Mouse (Mus musculus) layer of hippocampus, adult 18-20 months (tissue): ENCODE results near the gene Armc2. TPM values are rescaled to one million over a fixed set of nuclear protein-coding genes. Genes with fewer than 3 reads are reported as not detected.

Experiments used
- DNase-seq, 2 experiments: peaks; one replicate each; pipeline ENCODE4 v3.0.0; 2022; ENCODE audit warnings: low spot score in 2 of 2
- total RNA-seq, 2 experiments: library from RNA; stranded (reverse); gene quantifications; 2 replicates each; pipeline ENCODE4 v1.2.3; 2021

The Armc2 gene
- total RNA-seq, 2 experiments from 2014 or later: 10.4 to 10.6 TPM

DNA sequence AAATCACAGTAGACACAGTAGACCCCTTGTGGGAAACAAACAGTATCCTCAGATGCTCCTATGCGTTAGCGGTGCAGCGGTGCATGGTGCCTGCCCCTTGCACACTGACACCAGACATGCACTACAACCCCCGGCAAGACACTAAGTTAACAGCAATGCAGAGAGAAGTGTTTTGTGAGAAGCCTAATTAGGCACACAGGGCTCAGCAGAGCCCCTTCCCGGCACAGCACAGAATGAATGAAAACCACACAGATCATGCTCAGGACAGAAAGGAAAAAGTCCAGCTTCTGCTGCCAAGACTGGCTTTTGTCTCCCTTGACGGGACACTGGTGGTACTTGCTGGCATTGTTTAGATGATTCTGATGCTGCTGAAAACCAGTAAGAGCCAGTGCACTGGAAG is 109.3 kb downstream of the Armc2 start:
- no peak for DNase-seq

DNA sequence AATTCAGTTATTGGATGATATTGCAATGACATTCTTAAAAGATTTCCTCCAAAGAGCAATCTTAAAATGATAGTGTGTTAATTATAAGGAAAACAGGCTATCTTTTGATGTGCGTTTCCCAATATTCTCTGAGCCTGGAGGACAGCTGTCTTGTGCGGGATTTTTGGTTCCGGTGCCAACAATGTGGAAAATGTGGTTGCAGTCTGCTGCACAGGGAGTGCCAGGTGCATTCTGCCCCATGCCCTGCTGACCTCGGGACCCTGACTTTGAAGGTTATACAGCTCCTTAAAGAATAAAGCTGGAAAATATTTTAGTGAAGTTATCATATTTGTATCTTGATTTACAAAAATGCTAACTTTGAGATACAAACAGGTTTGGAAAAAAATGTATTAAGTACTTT is 110.3 kb downstream of the Armc2 start:
- DNase-seq: no peak

DNA sequence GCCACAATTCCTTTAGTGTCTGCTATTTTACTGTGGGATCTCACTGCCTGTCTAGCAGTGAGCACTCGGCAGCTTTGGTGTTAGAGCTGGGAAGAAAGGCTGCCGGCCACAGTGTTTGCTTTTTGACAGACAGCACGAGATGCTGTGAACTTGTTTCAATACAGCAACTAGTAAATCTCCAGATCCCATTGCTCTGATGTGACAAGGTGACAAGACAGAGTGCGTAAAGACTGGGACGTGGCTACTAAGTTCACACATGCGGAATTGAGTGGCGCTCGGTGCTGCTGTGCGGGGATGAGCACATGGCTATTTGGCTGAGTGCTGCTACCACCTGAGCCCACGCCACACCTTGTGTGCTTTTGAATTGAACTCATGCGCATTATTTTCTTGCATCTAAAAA is 110.8 kb downstream of the Armc2 start:
- no peak for DNase-seq

DNA sequence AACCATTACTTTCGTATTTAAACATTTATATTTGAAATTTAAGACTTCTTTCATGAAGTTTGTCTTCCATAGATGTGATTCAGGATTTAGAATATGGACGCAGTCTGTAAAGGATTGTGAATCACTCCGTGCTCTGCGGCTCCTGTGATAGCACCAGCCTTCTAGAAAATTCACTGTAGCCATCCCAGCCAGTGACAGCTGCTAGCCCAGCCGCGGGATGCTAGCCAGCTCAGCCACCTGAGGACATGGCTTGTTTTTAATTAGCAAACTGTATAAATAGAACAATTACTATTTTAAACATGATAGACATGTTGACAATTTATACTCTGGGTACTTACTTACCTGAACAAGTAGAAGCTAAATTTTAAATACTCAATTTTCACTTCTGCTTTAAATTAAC is 116.4 kb downstream of the Armc2 start:
- DNase-seq: no peak

DNA sequence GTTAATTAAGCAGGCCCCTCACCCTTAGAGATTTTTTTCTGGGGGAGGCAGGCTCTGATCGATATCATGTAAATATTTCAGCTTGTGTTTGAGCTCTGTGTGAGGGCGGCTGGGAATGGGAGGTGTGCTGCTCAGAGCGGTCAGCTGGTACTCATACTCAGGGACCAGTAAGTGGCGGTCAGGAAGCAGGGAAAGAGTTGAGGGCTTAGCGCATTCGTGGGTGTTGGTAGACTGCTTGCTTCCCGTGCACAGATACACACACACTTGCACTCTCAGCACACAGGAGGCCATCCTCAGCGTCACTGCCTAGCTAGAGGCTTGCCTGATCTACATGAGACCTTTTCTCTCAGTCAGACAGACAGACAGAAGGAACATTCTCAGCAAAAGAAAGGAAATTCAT is 116.8 kb downstream of the Armc2 start:
- no peak for DNase-seq

DNA sequence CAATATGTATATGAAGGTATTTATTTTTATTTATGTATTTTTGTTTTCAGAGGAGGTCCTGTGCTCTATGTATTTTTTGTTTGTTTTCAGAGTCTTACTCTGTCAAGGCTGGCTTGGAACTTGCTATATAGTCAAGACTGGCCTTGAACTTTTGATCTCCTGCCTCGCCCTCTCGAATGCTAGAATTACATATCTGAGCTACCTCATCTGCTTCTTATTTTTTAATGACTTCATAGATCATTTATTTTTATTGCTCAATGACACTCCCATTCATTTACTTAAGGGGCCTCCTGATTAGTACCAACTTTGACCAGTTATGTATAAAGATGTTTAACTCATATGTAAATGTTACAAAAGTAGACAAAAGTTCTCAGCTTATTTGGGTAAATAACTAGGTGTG is 121.4 kb downstream of the Armc2 start:
- DNase-seq: no peak

DNA sequence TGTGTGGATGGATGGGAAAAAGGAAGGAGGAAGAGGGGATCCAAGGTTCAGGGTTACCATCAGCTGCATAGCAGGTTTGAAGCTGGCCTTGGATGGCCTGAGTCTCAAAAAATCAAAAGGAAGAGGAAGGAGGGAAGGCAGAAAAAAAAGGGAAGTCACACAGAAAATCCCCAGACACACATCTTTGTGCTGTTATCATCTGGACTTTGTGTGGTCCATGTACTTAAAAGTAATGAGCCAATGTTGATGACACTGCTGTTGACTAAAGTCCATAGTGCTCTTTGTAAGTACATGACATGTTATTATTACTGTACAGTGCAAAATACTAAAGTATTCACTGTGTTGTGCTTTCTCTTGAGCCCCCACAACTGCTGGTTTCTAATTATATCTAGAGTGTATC is 121.8 kb downstream of the Armc2 start:
- DNase-seq: no peak

DNA sequence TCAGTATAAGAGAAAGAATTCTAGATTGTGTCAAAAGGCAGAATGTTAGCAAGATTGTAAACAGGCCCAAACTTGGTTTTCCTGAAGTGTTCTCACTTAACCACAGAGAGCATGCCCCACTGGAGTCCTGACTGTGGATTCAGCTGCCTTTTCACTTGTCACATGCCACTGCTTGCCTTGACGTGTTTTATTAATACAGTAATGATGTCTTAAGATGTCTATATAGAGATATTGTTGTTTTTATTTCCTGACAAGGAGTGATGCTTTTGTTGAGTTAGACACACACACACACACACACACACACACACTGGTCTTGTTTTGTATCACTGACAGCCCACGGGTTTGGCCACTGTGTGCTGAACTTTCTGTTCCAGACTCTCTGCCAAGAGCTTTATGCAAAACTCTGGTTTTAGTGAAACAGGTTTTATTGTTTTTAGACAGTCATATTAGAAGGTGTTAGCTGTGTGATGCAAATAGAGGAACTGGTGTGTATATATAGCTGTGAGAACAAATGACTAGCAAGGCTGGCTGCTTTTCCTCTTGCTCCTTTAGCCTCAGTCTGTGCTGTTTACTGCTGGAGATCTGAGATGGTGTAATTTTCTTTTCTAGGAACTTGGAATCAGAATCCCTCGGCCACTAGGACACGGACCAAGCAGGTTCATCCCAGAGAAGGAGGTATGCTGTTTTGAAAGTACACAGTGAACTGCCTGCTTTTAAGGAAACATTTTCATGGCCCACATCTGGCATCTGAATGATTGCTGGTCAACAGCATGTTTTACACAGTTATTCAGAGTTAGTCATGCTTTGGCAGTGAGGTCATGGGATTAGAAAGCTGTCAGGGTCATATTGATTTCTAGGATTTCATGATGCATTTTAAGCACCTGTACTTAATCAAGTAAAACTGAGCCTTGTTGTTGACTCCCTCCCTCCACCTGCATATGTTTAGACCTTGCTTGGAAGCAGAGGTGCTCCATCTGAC is 124.5 kb downstream of the Armc2 start:
- DNase-seq: peak in 1 of 2 experiments; percentile 65

DNA sequence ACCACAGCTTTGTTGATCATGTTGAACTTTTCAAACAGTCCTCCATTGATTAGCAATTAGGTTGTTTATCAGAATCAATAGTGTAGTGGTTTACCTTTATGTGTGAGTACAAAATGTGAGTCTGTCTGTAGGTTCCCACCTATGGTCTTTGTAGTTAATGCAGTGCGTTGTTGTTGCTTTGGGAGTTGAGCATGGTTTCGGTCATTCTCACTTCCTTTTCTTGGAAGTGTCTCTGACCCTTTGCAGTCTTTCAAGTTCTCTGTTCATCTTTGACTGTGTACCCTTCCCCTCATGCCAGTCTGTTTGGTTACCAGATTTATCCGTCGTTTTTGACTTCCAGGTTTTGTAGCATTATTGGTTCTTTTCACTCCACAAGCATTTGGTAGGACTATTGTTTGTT is 126.9 kb downstream of the Armc2 start:
- no peak for DNase-seq

DNA sequence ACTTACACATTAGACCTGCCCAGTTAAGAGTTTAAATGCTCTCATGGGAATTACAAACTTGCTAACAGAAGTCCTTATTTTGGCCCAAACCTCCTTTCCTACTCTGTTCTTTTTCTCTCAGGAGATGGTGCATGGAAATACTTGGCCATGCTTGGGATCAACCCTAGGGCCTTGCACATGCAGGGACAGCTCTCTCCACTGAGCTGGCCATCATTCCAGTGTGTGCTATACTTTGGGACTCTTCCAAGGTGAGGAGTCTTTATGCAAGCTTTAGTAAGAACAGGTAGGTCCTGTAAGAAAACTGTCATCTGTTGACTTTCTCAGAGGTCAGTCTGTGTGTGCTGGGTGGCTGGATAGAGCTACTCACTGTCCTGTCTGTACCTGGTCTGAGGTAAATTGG is 127.7 kb downstream of the Armc2 start:
- no peak for DNase-seq

DNA sequence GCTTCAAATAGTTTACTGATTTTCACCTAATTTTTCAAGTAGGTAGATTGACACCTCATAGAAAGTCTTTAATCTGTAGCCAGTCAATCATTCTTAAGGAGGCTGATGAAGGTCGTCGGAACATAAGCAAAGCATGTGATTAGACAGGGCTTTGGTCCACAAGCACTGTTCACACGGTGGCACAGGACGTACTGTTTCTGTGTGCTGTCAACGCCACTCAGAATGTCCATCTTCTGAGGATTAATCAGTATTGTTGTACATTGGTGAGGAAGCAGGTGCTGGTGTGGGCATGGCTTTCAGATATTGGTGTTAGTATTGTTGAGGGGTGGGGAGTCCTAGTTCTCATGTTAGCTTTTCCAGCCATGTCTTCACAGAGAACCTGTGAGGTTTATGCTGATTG is 128.7 kb downstream of the Armc2 start:
- DNase-seq: no peak

DNA sequence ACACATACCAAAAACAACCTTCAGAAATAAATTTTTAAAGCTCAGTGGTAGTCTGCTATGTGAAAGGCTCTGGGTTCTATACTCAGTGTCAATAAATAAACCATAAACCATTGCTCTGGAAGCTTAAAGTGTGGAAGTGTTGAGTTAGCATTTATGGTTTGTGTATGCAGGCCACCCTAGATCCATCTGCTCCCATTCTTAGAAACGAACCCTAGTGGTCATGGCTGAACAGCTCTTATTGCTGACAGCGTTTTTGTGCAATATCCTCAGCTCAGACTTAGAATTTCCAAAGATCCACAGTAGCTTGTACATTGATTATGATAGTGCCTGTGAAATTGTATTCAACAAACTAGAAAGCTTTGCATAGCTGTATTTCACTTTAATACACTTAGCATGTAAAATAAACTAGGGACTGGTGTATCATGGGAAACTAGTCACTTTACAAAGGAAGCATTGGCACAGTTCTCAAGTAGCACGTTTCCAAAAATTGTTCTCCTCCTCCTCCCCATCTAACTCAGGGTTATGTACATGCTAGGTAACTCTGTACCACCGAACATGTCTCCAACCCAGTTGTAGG is 129.8 kb downstream of the Armc2 start:
- no peak for DNase-seq

DNA sequence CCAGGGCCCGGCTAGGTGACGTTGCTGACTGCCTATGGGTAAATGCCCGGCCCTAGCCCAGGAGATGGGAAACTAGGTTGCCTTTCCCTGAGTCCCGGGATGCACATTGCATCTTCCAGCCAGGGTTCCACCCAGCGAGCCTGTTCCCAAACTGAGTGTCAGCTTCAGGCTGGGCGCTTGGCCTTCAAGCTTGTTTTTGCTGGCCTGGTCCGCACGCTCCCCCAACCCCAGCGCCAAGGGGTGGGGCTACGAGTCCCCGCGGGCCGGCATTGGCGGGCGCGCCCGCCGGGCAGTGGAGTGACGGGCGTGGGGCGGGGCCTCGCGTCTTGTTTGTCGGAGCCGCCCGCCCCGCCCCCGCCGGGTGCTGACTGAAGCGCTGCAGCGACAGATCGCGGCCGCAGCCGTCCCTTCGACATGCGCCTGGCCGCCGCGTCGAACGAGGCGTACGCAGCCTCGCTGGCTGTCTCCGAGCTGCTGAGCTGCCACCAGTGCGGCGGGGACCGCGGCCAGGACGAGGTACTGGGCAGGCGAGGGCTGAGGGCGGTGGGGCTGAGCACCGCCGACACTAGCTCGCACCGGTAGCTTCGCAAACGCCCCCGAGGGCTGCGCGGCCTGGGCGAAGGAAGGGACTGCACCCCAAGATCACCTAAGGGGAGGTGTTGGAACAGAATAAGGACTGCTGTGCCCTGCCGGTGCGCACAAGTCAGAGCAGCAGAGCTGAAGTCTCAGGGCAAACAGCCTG is 131.0 kb downstream of the Armc2 start:
- peak; percentile 87 to 95 for DNase-seq

DNA sequence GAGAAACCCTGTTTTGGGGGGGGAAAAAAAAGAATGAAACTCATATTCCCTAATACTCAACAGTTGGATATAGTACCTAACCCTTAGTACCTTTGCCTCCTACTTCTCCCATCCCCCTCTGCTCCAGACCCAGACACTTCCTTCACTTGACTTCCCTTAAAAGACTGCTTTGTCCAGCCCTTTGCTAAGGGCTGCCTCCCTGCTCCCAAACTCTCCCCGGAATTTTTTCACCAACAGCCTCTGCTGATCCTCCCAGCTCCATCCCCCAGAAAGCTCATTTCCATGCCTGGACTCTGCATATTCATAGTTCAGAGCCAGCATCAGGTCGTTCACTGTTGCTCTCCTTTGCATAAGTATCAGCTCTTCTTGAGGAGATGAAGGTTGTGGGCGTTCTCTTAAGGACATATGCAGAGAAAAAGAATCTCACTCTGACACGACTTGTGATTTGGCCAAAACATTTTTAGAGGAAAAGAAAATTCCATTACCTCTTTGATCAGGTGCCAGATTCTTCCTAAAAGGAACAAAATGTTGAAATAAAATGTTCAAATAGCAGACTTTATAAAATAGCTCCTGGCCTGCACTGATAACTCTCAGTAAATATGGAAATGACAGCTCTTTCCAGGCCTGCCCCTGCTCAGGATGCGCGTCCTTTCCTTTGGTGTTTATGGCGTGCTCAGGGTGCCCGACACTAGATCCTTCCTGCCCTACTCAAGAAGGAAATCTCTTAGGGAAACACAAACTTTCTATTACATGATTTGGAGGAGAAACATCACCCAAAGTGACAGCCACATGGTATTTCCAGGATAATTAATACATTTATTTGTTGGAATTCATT is 134.3 kb downstream of the Armc2 start:
- no peak for DNase-seq

DNA sequence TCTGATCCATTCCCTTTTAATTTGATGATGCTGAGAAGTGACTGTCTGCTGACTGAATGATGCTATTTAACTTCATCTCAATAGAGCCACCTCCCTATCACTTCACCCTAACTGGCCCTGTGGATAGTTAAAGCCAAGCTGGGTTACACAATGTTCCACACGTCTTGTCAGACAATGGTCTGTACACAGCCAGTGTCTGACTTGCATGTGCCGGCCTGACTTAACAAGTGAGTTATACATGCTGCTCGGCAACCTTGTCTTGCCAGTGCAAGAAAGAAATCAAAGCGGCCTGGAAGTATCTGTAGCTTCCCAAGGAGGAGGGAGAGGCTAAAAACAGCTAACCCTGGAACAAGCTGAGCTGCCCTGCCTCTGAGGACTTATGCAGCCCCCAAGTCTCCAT is 136.8 kb downstream of the Armc2 start:
- no peak for DNase-seq

DNA sequence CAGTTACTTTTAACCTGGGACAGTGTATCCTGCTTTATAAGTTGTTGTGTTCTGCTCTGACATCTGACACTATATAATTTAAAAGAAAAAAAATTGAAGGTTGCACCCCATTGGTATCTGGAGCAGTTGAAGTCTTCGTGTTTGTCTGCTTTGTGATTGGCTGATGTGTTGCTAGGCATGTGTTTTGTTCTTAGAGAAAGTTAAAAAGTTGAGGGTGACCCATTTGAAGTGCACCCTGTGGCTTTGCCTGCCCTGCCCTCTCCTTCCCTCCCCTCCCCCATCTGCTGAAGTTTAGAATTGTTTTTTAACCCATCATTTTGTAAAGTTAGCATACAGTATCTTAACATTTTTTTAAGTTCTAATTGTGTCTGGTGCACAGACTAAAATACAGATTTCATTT is 137.5 kb downstream of the Armc2 start:
- DNase-seq: no peak

DNA sequence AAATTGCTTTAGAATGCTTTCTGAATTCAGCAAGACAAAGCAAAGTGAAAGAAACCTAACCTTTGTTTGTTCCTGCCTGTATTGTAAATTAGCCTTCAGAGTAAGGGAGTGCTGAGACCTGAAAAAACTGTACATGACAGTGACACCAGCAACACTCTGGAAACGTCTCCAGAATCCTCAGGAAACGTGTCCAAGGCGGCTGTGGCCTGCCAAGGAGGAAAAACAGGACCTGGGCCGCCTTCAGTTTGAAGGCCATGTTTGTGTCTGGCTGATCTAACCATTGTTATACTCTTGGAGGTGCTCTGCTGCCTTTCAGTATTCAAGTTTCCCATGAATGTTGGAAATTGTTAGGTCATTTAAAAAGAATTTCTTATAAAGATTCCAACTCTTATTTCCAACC is 138.0 kb downstream of the Armc2 start:
- DNase-seq: no peak

DNA sequence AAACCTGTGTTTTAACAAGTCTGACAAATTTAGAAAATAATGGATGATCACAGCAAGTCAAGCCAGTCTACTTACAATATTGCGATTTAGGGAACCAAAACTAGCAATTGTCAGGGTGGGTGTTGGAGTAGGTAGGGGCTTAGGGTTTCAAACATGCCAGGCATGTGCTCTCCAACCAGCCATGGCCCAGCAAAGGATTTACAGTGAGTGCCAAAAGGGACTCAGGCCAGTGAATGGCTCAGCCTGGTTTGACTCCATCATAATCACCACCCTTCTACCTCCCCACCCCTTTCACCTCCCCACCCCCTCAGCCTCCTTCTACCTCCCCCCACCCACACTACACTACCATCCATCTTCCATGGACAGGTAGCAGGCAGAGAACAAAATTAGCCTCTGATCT is 138.6 kb downstream of the Armc2 start:
- DNase-seq: no peak

DNA sequence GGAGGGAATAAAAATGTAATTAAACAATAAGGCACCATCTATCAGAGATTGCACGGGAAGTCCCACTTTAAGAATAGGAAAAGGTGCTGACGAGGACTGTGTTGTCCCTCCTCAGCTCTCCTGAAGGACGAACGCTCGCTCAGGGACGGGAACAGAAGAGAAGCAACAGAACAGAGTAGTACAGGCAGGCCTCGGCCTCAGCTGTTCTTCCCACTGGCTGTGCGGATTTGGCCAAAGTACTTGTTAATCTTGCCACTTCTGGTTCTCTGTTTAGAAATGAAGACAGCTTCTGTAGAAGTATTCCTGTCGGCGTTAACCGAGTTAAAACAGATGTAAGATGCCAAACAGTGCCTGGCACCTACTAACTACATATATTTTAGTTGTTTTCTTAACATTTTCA is 139.9 kb downstream of the Armc2 start:
- DNase-seq: no peak

DNA sequence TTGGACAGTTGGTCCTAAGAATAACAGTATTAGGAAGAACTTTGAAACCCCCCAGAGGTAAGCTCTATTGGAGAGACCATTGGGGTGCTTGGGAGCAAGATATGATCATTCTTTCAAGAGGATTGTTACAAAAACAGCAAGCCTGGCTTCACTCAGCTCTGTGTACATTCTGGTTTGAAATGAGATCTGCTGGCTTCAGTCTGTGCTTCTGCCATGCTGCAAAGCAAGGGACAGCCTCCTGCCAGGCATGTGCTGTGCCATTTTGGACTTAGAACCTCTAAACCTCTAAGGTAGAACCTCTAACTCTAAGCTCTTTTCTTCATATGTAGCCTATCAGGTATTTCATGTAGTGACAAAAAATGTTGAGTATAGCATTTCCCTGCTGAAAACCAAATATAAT is 142.6 kb downstream of the Armc2 start:
- no peak for DNase-seq

DNA sequence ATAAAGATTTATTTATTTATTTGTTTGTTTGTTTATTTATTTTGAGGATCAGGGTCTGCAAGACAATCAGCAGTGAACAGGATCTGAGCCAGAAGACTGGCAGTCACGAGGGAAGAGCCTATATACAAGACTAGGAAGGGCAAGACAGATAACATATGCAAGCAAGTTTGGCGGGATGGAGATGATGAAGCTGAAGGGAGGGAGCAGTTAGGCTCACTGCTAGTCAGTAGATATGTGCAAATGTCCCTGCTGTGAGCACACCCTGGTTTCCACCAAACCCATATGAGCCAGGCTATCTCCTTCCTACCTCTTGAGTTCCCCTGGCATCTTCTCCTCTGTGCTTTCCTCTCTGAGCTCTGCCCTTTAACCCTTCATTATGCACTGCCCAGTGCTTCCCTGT is 146.7 kb downstream of the Armc2 start:
- no peak for DNase-seq
